Comparison of ENCODE assay signal across 11 mouse cellular contexts in the genomic region with DNA sequence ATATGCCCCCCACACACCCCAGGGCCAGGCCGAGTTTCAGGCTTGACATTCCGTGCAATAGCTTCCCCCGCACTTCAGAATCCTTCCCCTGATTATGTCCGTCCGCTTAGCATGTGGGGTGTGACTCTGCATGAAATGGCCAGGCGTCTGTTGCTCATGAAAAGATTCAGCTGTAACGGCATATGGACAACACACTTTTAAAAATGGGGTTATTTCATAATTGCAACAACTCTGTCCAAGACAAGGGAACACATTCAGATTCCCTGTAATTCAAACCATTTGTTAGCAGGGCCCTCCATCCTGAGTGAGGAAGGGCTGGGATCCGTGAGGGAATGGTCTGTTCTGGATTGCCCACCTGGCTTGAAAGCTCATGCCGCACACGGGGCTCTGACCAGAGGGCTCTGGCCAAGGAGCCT.
A peak's percentile ranks its signal among the peaks of the same experiment; 100 is the strongest.
DNase-seq lines count a peak whose midpoint lies in the region; ATAC-seq and TF ChIP-seq lines count a peak whose summit lies in the region.
"Had no signal": no experiment of that assay in that cellular context is flagged by ENCODE, and none has a peak within 500 bp of the region (broad histone marks: within the 10 kb centered on the region; RNA-seq: fewer than 3 reads in every experiment).

No protein-coding gene starts in this region.

- no peaks in the 10 kb centered on the region for H3K9me3 ChIP-seq in midbrain, embryonic 10.5 days (replicated peaks)
- H3K9me3 ChIP-seq in midbrain, postnatal 0 days (ENCODE audit: low read length): no peaks in the 10 kb centered on the region
- H3K9me3 ChIP-seq in limb, embryonic 13.5 days: no peaks in the 10 kb centered on the region
- H3K9me3 ChIP-seq in stomach, embryonic 15.5 days: no peaks in the 10 kb centered on the region
- H3K9me3 ChIP-seq: hindbrain, embryonic 15.5 days had no signal

- 85% methylated on average over 10 of the region's 10 CpGs for WGBS in midbrain, embryonic 10.5 days
- 74% methylated on average over 10 of the region's 10 CpGs for WGBS in midbrain, postnatal 0 days
- 28% methylated on average over 10 of the region's 10 CpGs for WGBS in limb, embryonic 13.5 days
- 49% methylated on average over 10 of the region's 10 CpGs for WGBS in stomach, embryonic 15.5 days

- TF ChIP-seq CTCF in midbrain, postnatal 0 days (IDR thresholded peaks at IDR 0.05): no peak

- no peaks in the 10 kb centered on the region for H3K36me3 ChIP-seq in midbrain, embryonic 10.5 days
- H3K36me3 ChIP-seq in midbrain, postnatal 0 days (ENCODE audit: insufficient read depth, low read length): no peaks in the 10 kb centered on the region
- no peaks in the 10 kb centered on the region for H3K36me3 ChIP-seq in limb, embryonic 13.5 days
- no peaks in the 10 kb centered on the region for H3K36me3 ChIP-seq in stomach, embryonic 15.5 days
- H3K36me3 ChIP-seq: hindbrain, embryonic 15.5 days had no signal

- ATAC-seq in midbrain, postnatal 0 days (ENCODE audit: low FRiP score): no peak
- peak; percentile 52 for ATAC-seq in limb, embryonic 13.5 days (ENCODE audit: low FRiP score, low read depth)
- no peak; the same call in 1 of the 2 replicates for ATAC-seq in stomach, embryonic 15.5 days (ENCODE audit: insufficient read depth, low FRiP score, low read depth)

- H3K4me3 ChIP-seq in midbrain, embryonic 10.5 days: no peak overlapping the region
- H3K4me3 ChIP-seq in midbrain, postnatal 0 days (ENCODE audit: low read depth, low read length): no peak overlapping the region
- no peak overlapping the region for H3K4me3 ChIP-seq in limb, embryonic 13.5 days
- no peak overlapping the region for H3K4me3 ChIP-seq in stomach, embryonic 15.5 days (replicated peaks)
- H3K4me3 ChIP-seq: hindbrain, embryonic 15.5 days had no signal

- intact Hi-C loops in gastrocnemius, postnatal 14 days (cut with DNase I; ENCODE audit: low total_unique reads): loop anchor here (5.0 kb wide), 1 partner anchor 503 kb away; no protein-coding TSS in a partner anchor

- DNase-seq in midbrain, embryonic 10.5 days (ENCODE audit: low spot score): no peak
- no peak for DNase-seq in midbrain, postnatal 0 days (ENCODE audit: low spot score)
- DNase-seq in heart, adult 8-10 months (ENCODE audit: low spot score): peak; percentile 58
- DNase-seq in thymus, postnatal 36 days: no peak
- no peak for DNase-seq in gastrocnemius, postnatal 14 days
- DNase-seq: cerebellum, adult 8-10 months; kidney, adult 8-10 months had no signal

- no peaks in the 10 kb centered on the region; the same call in 1 of the 2 replicates for H3K27me3 ChIP-seq in midbrain, embryonic 10.5 days (ENCODE audit: low read depth, poor library complexity, severe bottlenecking)
- H3K27me3 ChIP-seq in midbrain, postnatal 0 days (ENCODE audit: insufficient read depth, low read length): no peaks in the 10 kb centered on the region
- no peaks in the 10 kb centered on the region for H3K27me3 ChIP-seq in limb, embryonic 13.5 days
- H3K27me3 ChIP-seq in stomach, embryonic 15.5 days (replicated peaks): no peaks in the 10 kb centered on the region
- H3K27me3 ChIP-seq: hindbrain, embryonic 15.5 days had no signal

- H3K27ac ChIP-seq in midbrain, embryonic 10.5 days (replicated peaks): peak overlapping the region; percentile 42; the same call in 1 of the 2 replicates
- H3K27ac ChIP-seq in midbrain, postnatal 0 days (ENCODE audit: low read depth, low read length): no peak overlapping the region
- peak overlapping the region; percentile 61 for H3K27ac ChIP-seq in limb, embryonic 13.5 days
- peak overlapping the region; percentile 31; the same call in 1 of the 2 replicates for H3K27ac ChIP-seq in stomach, embryonic 15.5 days
- H3K27ac ChIP-seq: hindbrain, embryonic 15.5 days; liver, embryonic 14.5 days had no signal

- H3K4me2 ChIP-seq in midbrain, postnatal 0 days (ENCODE audit: low read depth, low read length, poor library complexity, severe bottlenecking): no peak overlapping the region
- no peak overlapping the region for H3K4me2 ChIP-seq in limb, embryonic 13.5 days (replicated peaks)
- no peak overlapping the region for H3K4me2 ChIP-seq in stomach, embryonic 15.5 days
- H3K4me2 ChIP-seq: hindbrain, embryonic 15.5 days had no signal

- H3K9ac ChIP-seq in midbrain, postnatal 0 days (replicated peaks; ENCODE audit: low read length, poor library complexity, severe bottlenecking): no peak overlapping the region
- no peak overlapping the region for H3K9ac ChIP-seq in limb, embryonic 13.5 days
- no peak overlapping the region for H3K9ac ChIP-seq in stomach, embryonic 15.5 days
- H3K9ac ChIP-seq: hindbrain, embryonic 15.5 days; liver, embryonic 14.5 days had no signal

- H3K4me1 ChIP-seq in midbrain, embryonic 10.5 days: peaks cover 25% of the 10 kb centered on the region
- no peaks in the 10 kb centered on the region for H3K4me1 ChIP-seq in midbrain, postnatal 0 days (ENCODE audit: insufficient read depth, low read length)
- H3K4me1 ChIP-seq in limb, embryonic 13.5 days: peaks cover 26% of the 10 kb centered on the region
- H3K4me1 ChIP-seq in stomach, embryonic 15.5 days: no peaks in the 10 kb centered on the region
